Mouse (Mus musculus) bone marrow macrophage, adult 2 months (primary cell): Measurements from ENCODE around the gene Ppp1r9a. TPM values are rescaled to one million over a fixed set of nuclear protein-coding genes. Genes with fewer than 3 reads are reported as not detected.
A peak's percentile ranks its signal among the peaks of the same experiment; 100 is the strongest.

Experiments
- H3K27ac ChIP-seq: 2 replicates; pipeline ENCODE4 v1.5.1; 2012; ENCODE audit warnings: low read depth, low read length; ENCODE audit not compliant: insufficient read depth
- H3K4me1 ChIP-seq: 2 replicates; pipeline ENCODE4 v1.6.1; 2012; ENCODE audit warnings: low read length; ENCODE audit not compliant: control insufficient read depth, insufficient read depth
- H3K4me3 ChIP-seq: 2 replicates; pipeline ENCODE4 v1.5.1; 2012; ENCODE audit warnings: mild to moderate bottlenecking, low read length, moderate library complexity; ENCODE audit not compliant: insufficient read depth
- CTCF ChIP-seq: IDR thresholded peaks from 2 replicates; pipeline ENCODE4 v1.5.1; 2012; ENCODE audit warnings: low read depth, mild to moderate bottlenecking, low read length, moderate library complexity
- POLR2A ChIP-seq: IDR thresholded peaks from 2 replicates; pipeline ENCODE4 v1.6.1; 2012; ENCODE audit warnings: mild to moderate bottlenecking, low read depth, low read length, borderline replicate concordance
- polyA plus RNA-seq: library from polyadenylated mRNA; stranded (reverse); fragments of >200 nt; gene quantifications from 2 replicates; pipeline ENCODE4 v1.2.4, GENCODE M21; 2012; ENCODE audit not compliant: missing spikeins, insufficient read depth, insufficient read length

The Ppp1r9a gene
- polyA plus RNA-seq, 1 experiment, result 2.0 TPM

DNA sequence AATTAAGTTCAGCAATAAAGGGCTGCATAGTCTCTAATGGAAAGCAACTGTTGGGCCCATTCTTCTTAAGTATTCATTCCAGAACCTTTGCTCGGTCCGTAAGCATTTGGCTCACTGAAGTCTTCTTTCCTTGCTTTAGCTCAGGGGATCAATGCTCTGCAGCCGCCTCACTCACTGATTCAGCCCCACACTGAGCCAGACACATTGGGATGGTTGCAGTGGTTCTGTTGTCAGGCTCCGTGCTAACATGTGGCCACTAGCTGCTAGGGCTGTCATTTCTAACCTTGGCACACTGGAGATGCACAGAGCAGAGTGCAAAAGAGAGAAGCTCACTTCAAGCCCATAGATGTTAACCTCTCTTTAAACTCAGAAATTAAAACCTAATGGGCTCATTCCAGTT, 96.2 kb downstream of the Ppp1r9a start:
- Histone ChIP-seq H3K27ac (no peak overlapping the region), H3K4me3 (no peak overlapping the region), H3K4me1 (no peaks in the 10 kb centered on the region)
- TF ChIP-seq POLR2A (no peak), CTCF (no peak)

DNA sequence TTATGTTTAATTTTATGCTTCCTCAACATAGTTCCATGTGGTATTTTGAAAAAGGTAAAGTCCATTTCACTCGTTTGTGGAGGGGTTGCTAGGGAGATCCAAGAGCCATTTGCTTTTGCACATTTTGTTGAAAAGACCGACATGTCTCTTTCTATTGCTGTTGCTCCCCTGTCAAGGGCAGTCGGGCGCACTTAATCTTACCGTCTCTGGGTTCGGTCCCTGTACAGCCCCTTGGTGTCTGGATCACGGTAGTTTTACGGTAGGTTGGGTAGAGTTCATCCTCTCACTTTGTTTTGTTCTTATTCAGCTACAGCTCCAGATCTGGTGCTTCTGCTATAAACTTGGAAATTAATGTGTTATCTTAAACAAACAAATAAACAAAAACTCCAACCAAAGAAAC, 98.1 kb downstream of the Ppp1r9a start:
- Histone ChIP-seq H3K27ac (no peak overlapping the region), H3K4me3 (no peak overlapping the region), H3K4me1 (peaks cover 4% of the 10 kb centered on the region)
- TF ChIP-seq CTCF (no peak), POLR2A (no peak)

- Histone ChIP-seq H3K4me3 (no peak overlapping the region), H3K4me1 (peaks cover 14% of the 10 kb centered on the region), H3K27ac (no peak overlapping the region)
- TF ChIP-seq CTCF (no peak), POLR2A (no peak)
Measured at GRCm38 (mm10) chr6:5005491-5006275, 103.0 kb downstream of the Ppp1r9a start.

GRCm38 (mm10) chr6:5006283-5006946, 103.7 kb downstream of the Ppp1r9a start:
- Histone ChIP-seq H3K4me3 (no peak overlapping the region), H3K4me1 (peaks cover 14% of the 10 kb centered on the region), H3K27ac (peak overlapping the region; percentile 48)
- TF ChIP-seq CTCF (no peak), POLR2A (no peak)

DNA sequence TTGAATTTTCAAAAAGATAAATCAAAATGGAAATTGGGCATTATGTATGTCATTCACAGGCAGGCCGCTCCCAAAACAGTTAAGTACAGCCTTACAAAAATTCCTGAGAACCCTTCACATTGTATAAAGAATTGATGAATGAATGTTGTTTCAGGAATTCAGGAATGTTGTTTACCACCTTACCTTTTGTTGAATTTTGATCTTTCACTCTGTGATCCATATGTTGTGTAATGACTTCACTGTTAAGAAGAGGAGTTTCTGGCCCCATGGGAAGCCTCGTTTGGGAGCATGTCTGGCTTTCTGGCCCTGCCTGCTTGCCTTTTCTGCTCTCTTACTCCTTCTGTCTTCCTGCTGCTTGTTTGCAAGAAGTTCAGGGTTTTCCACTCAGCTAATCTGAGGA, 105.4 kb downstream of the Ppp1r9a start:
- Histone ChIP-seq H3K4me1 (peaks cover 14% of the 10 kb centered on the region), H3K27ac (no peak overlapping the region), H3K4me3 (no peak overlapping the region)
- TF ChIP-seq POLR2A (no peak), CTCF (no peak)

GRCm38 (mm10) chr6:5008603-5009002, 105.9 kb downstream of the Ppp1r9a start:
- no peak overlapping the region for H3K27ac ChIP-seq
- no peak overlapping the region for H3K4me3 ChIP-seq
- TF ChIP-seq CTCF (no peak), POLR2A (no peak)
- peaks cover 14% of the 10 kb centered on the region for H3K4me1 ChIP-seq

GRCm38 (mm10) chr6:5010553-5011416, 108.1 kb downstream of the Ppp1r9a start:
- TF ChIP-seq POLR2A, result no peak
- no peak overlapping the region for H3K27ac ChIP-seq
- no peak overlapping the region for H3K4me3 ChIP-seq
- H3K4me1 ChIP-seq, result peaks cover 10% of the 10 kb centered on the region

DNA sequence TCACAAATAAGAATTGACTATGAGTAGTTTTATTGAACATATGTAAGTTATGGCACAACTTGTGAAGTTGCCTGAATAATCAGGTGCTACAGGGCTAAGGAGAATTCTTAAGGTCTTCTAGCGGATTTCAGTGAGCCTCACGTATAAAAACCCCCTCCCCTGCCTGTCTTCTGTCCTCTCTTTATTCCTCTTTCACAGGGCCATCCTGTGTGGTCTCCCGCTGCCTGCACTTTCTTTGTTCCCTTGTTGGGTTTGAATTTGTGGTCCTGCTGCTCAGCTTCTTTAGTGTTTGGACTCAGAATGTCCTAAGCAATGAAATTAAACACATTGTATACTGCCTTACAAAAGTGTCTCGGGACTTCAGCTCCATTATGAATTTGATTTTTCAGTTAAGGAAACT, 110.1 kb downstream of the Ppp1r9a start:
- TF ChIP-seq POLR2A, result no peak
- no peak for TF ChIP-seq CTCF
- Histone ChIP-seq H3K4me1 (0 out of 2 replicates have a peak, but pooled peaks cover 4% of the 10 kb centered on the region), H3K4me3 (no peak overlapping the region), H3K27ac (no peak overlapping the region)

- no peak for TF ChIP-seq POLR2A
- TF ChIP-seq CTCF, result no peak
- Histone ChIP-seq H3K27ac (no peak overlapping the region), H3K4me1 (peaks cover 12% of the 10 kb centered on the region), H3K4me3 (no peak overlapping the region)
Measured at GRCm38 (mm10) chr6:5014567-5014966, 111.8 kb downstream of the Ppp1r9a start.

GRCm38 (mm10) chr6:5015173-5015572, 112.5 kb downstream of the Ppp1r9a start:
- H3K27ac ChIP-seq, result no peak overlapping the region
- TF ChIP-seq CTCF (no peak), POLR2A (no peak)
- H3K4me1 ChIP-seq, result peaks cover 18% of the 10 kb centered on the region
- no peak overlapping the region for H3K4me3 ChIP-seq
